Mouse (Mus musculus) kidney, adult 2 months (tissue): ENCODE data around the gene Hist1h2af. TPM values are rescaled to one million over a fixed set of nuclear protein-coding genes. Genes with fewer than 3 reads are reported as not detected.
"Not testable (repeated sequence)": the region's sequence is repeated elsewhere in the genome, so short reads cannot be mapped to it uniquely, and the experiment has no call there.

ENCODE experiments used
- DNase-seq: peaks from one replicate; pipeline ENCODE4 v3.0.0; 2021
- H3K27ac ChIP-seq: fragments of 200-500 bp; 2 replicates; pipeline ENCODE4 v1.5.1; 2012; ENCODE audit warnings: low read depth, low read length, control low read depth, inconsistent platforms; ENCODE audit not compliant: insufficient read depth
- H3K27me3 ChIP-seq: fragments of 200-500 bp; replicated peaks from 2 replicates; pipeline ENCODE4 v1.6.1; 2012; ENCODE audit warnings: mild to moderate bottlenecking, moderate library complexity, low read length, inconsistent platforms; ENCODE audit not compliant: control insufficient read depth, insufficient read depth
- H3K36me3 ChIP-seq: fragments of 200-500 bp; 2 replicates; pipeline ENCODE4 v1.6.1; 2012; ENCODE audit warnings: mild to moderate bottlenecking, moderate library complexity, low read length, inconsistent platforms; ENCODE audit not compliant: control insufficient read depth, insufficient read depth
- H3K4me1 ChIP-seq: fragments of 200-500 bp; 2 replicates; pipeline ENCODE4 v1.6.1; 2011; ENCODE audit warnings: low read length; ENCODE audit not compliant: control insufficient read depth, insufficient read depth
- H3K4me3 ChIP-seq: fragments of 200-500 bp; 2 replicates; pipeline ENCODE4 v1.5.1; 2011; ENCODE audit warnings: mild to moderate bottlenecking, low read depth, low read length, control low read depth; ENCODE audit not compliant: insufficient read depth
- CTCF ChIP-seq: fragments of 200-500 bp; conservative IDR thresholded peaks from 2 replicates; pipeline ENCODE4 v1.5.1; 2011; ENCODE audit warnings: low read depth, mild to moderate bottlenecking, control low read depth, low read length, moderate library complexity, mixed read lengths; ENCODE audit not compliant: insufficient read depth, insufficient read length
- POLR2A ChIP-seq: fragments of 200-500 bp; IDR thresholded peaks from one replicate; pipeline ENCODE4 v1.6.1; 2011; ENCODE audit warnings: low read depth, low read length, control low read depth
- WGBS: fragments of 180-500 bp; shearing (Covaris S2); methylation state at CpG from one replicate; pipeline ENCODE4 v1.1.7; 2018; 5-methylcytosine and 5-hydroxymethylcytosine counted together
- polyA plus RNA-seq: library from polyadenylated mRNA; depleted of rRNA; stranded (reverse); fragments of >200 nt; gene quantifications from 2 replicates; pipeline ENCODE4 v1.2.3, GENCODE M21; 2012

The Hist1h2af gene
- polyA plus RNA-seq, 1 experiment = 4.3 TPM

- DNase-seq = peak; percentile 96
- H3K36me3 ChIP-seq, H3K4me1 ChIP-seq, H3K27me3 ChIP-seq: not testable (repeated sequence)
- peak within 1 kb of the TSS; percentile 69 for H3K4me3 ChIP-seq
- H3K27ac ChIP-seq = peak within 1 kb of the TSS; percentile 72
- TF ChIP-seq POLR2A = peak; percentile 66
- under 1% methylated on average over 65 of the region's 67 CpGs for WGBS
These were observed 28.4 kb downstream of the Hist1h2af start, which contains the start of gene Hist1h3e for GRCm38 (mm10) chr13:23561883-23562659. Hist1h3e (minus strand) TSS chr13:23562369.

GRCm38 (mm10) chr13:23562699-23563462 is 29.2 kb downstream of the Hist1h2af start:
- WGBS = 3% methylated on average over 18 of the region's 18 CpGs
- DNase-seq = peak; percentile 62

GRCm38 (mm10) chr13:23564482-23564881 is 30.8 kb downstream of the Hist1h2af start:
- no peak for TF ChIP-seq POLR2A
- TF ChIP-seq CTCF = no peak
- 58% methylated on average over 2 of the region's 2 CpGs for WGBS
- no peak overlapping the region for H3K27ac ChIP-seq

More at GRCm38 (mm10) chr13:23562699-23563462, 29.2 kb downstream of the Hist1h2af start:
- peaks cover 2% of the 10 kb centered on the region; the same call in 1 of the 2 replicates for H3K4me1 ChIP-seq
- H3K4me3 ChIP-seq = peak overlapping the region; percentile 31
- H3K36me3 ChIP-seq = no peaks in the 10 kb centered on the region
- no peak for TF ChIP-seq CTCF
- TF ChIP-seq POLR2A = no peak
- H3K27ac ChIP-seq = peak overlapping the region; percentile 61; the same call in 1 of the 2 replicates
- H3K27me3 ChIP-seq = no peaks in the 10 kb centered on the region

GRCm38 (mm10) chr13:23570261-23571021 is 36.7 kb downstream of the Hist1h2af start:
- peak overlapping the region; percentile 41 for H3K4me3 ChIP-seq
- not testable (repeated sequence) for DNase-seq

More at GRCm38 (mm10) chr13:23564482-23564881, 30.8 kb downstream of the Hist1h2af start:
- Histone ChIP-seq H3K36me3 (no peaks in the 10 kb centered on the region), H3K4me3 (no peak overlapping the region), H3K27me3 (no peaks in the 10 kb centered on the region), H3K4me1 (peaks cover 2% of the 10 kb centered on the region; the same call in 1 of the 2 replicates)
- no peak for DNase-seq

GRCm38 (mm10) chr13:23571022-23571503 is 37.4 kb downstream of the Hist1h2af start, which contains the start of the genes Hist1h2ae and Hist1h2bg:
Hist1h2ae (minus strand) TSS chr13:23571220.
Hist1h2bg (plus strand) TSS chr13:23571396.
- Histone ChIP-seq H3K36me3 (no peaks in the 10 kb centered on the region), H3K27me3 (peaks cover 2% of the 10 kb centered on the region; the same call in 1 of the 2 replicates), H3K4me3 (peak within 1 kb of the TSS; percentile 60), H3K27ac (peak within 1 kb of the TSS; percentile 77), H3K4me1 (no peaks in the 10 kb centered on the region; the same call in 1 of the 2 replicates)
- no peak for TF ChIP-seq CTCF
- no peak for TF ChIP-seq POLR2A
- under 1% methylated on average over 18 of the region's 18 CpGs for WGBS
- DNase-seq = peak; percentile 85

More at GRCm38 (mm10) chr13:23570261-23571021, 36.7 kb downstream of the Hist1h2af start:
- H3K27ac ChIP-seq = peak overlapping the region; percentile 74; the same call in 1 of the 2 replicates
- WGBS = 4% methylated on average over 31 of the region's 41 CpGs
- not testable (repeated sequence) for H3K27me3 ChIP-seq, H3K4me1 ChIP-seq, H3K36me3 ChIP-seq

GRCm38 (mm10) chr13:23571504-23572217 is 38.0 kb downstream of the Hist1h2af start:
- H3K27me3 ChIP-seq, H3K36me3 ChIP-seq, DNase-seq, H3K4me1 ChIP-seq: not testable (repeated sequence)
- H3K27ac ChIP-seq = peak overlapping the region; percentile 77
- peak overlapping the region; percentile 60 for H3K4me3 ChIP-seq
- 2% methylated on average over 18 of the region's 34 CpGs for WGBS
